Mouse (Mus musculus) ES-Bruce4 (cell line): ENCODE results near the gene Nol6. TPM values are rescaled to one million over a fixed set of nuclear protein-coding genes. Genes with fewer than 3 reads are reported as not detected.

ENCODE experiments used
- H3K27ac ChIP-seq: 2 replicates; pipeline ENCODE4 v1.5.1; 2012; ENCODE audit warnings: low read length, inconsistent platforms; ENCODE audit not compliant: insufficient read depth
- H3K27me3 ChIP-seq: 2 replicates; pipeline ENCODE4 v1.6.1; 2012; ENCODE audit warnings: mild to moderate bottlenecking, low read length, inconsistent platforms; ENCODE audit not compliant: control insufficient read depth, poor library complexity, insufficient read depth, severe bottlenecking
- H3K36me3 ChIP-seq: 2 replicates; pipeline ENCODE4 v1.6.1; 2012; ENCODE audit warnings: inconsistent platforms, mild to moderate bottlenecking, low read length, moderate library complexity; ENCODE audit not compliant: control insufficient read depth, poor library complexity, insufficient read depth, severe bottlenecking
- H3K4me1 ChIP-seq: one replicate; pipeline ENCODE4 v1.8.1; 2011; ENCODE audit warnings: low read length; ENCODE audit not compliant: control insufficient read depth, insufficient read depth
- H3K4me3 ChIP-seq: 2 replicates; pipeline ENCODE4 v1.5.1; 2011; ENCODE audit warnings: low read depth, mild to moderate bottlenecking, low read length
- H3K9ac ChIP-seq: 2 replicates; pipeline ENCODE4 v1.6.1; 2012; ENCODE audit warnings: low read depth, mild to moderate bottlenecking, inconsistent platforms; ENCODE audit not compliant: poor library complexity, severe bottlenecking
- H3K9me3 ChIP-seq: replicated peaks from 2 replicates; pipeline ENCODE4 v1.6.1; 2012; ENCODE audit warnings: mild to moderate bottlenecking, low read length, inconsistent platforms; ENCODE audit not compliant: control insufficient read depth, poor library complexity, insufficient read depth, severe bottlenecking
- CTCF ChIP-seq: IDR thresholded peaks from one replicate; pipeline ENCODE4 v1.8.1; 2011; ENCODE audit warnings: low read depth, low read length
- EP300 ChIP-seq: IDR thresholded peaks from 2 replicates; pipeline ENCODE4 v1.6.1; 2011; ENCODE audit warnings: low read depth, low read length; ENCODE audit not compliant: insufficient read depth
- POLR2A ChIP-seq: IDR thresholded peaks from one replicate; pipeline ENCODE4 v1.8.1; 2011; ENCODE audit warnings: low read length; ENCODE audit not compliant: insufficient read depth
- polyA plus RNA-seq: library from polyadenylated mRNA; stranded (reverse); fragments of >200 nt; gene quantifications from 2 replicates; pipeline ENCODE4 v1.2.4, GENCODE M21; 2011; ENCODE audit warnings: low read depth; ENCODE audit not compliant: missing spikeins, insufficient read depth, insufficient read length

Nol6 gene
- polyA plus RNA-seq, 1 experiment = 56.1 TPM

GRCm38 (mm10) chr4:41092958-41093357, 31.3 kb downstream of the Nol6 start:
- Histone ChIP-seq H3K4me3 (no peak overlapping the region), H3K36me3 (no peaks in the 10 kb centered on the region), H3K4me1 (peaks cover 10% of the 10 kb centered on the region), H3K27me3 (no peaks in the 10 kb centered on the region), H3K27ac (no peak overlapping the region), H3K9ac (no peak overlapping the region), H3K9me3 (no peaks in the 10 kb centered on the region)
- TF ChIP-seq EP300 = no peak
- TF ChIP-seq CTCF = no peak
- no peak for TF ChIP-seq POLR2A

- H3K4me3 ChIP-seq = no peak overlapping the region
- no peak overlapping the region for H3K9ac ChIP-seq
- no peaks in the 10 kb centered on the region for H3K9me3 ChIP-seq
- H3K4me1 ChIP-seq = peaks cover 14% of the 10 kb centered on the region
- H3K36me3 ChIP-seq = no peaks in the 10 kb centered on the region
- 0 out of 2 replicates have a peak, but pooled peaks have one; percentile 77 for TF ChIP-seq EP300
- TF ChIP-seq CTCF = no peak
- no peaks in the 10 kb centered on the region for H3K27me3 ChIP-seq
- H3K27ac ChIP-seq = peak overlapping the region; percentile 27; the same call in 1 of the 2 replicates
Measured at GRCm38 (mm10) chr4:41091391-41091790, 32.9 kb downstream of the Nol6 start.

GRCm38 (mm10) chr4:41089705-41090104, 34.5 kb downstream of the Nol6 start:
- Histone ChIP-seq H3K4me3 (no peak overlapping the region), H3K27me3 (no peaks in the 10 kb centered on the region), H3K4me1 (peaks cover 12% of the 10 kb centered on the region), H3K36me3 (no peaks in the 10 kb centered on the region), H3K27ac (peak overlapping the region; percentile 8; the same call in 1 of the 2 replicates), H3K9ac (no peak overlapping the region), H3K9me3 (no peaks in the 10 kb centered on the region)
- no peak for TF ChIP-seq POLR2A
- TF ChIP-seq CTCF = no peak
- TF ChIP-seq EP300 = no peak

GRCm38 (mm10) chr4:41089189-41089588, 35.1 kb downstream of the Nol6 start:
- Histone ChIP-seq H3K9me3 (no peaks in the 10 kb centered on the region), H3K27ac (no peak overlapping the region), H3K27me3 (no peaks in the 10 kb centered on the region), H3K4me3 (no peak overlapping the region), H3K36me3 (no peaks in the 10 kb centered on the region), H3K9ac (no peak overlapping the region), H3K4me1 (peaks cover 12% of the 10 kb centered on the region)
- no peak for TF ChIP-seq CTCF
- no peak for TF ChIP-seq POLR2A
- TF ChIP-seq EP300 = no peak

- Histone ChIP-seq H3K27ac (no peak overlapping the region), H3K36me3 (no peaks in the 10 kb centered on the region), H3K9me3 (no peaks in the 10 kb centered on the region), H3K9ac (no peak overlapping the region), H3K4me1 (peaks cover 12% of the 10 kb centered on the region), H3K4me3 (no peak overlapping the region), H3K27me3 (no peaks in the 10 kb centered on the region)
- TF ChIP-seq POLR2A (no peak), CTCF (no peak), EP300 (no peak)
Measured at GRCm38 (mm10) chr4:41087459-41088298, 36.6 kb downstream of the Nol6 start.

GRCm38 (mm10) chr4:41086947-41087346, 37.3 kb downstream of the Nol6 start:
- Histone ChIP-seq H3K27ac (no peak overlapping the region), H3K4me3 (no peak overlapping the region), H3K9me3 (no peaks in the 10 kb centered on the region), H3K27me3 (no peaks in the 10 kb centered on the region), H3K4me1 (peaks cover 12% of the 10 kb centered on the region), H3K9ac (no peak overlapping the region), H3K36me3 (no peaks in the 10 kb centered on the region)
- TF ChIP-seq EP300 (no peak), CTCF (no peak)
